Mouse (Mus musculus) kidney, adult 2 months (tissue): ENCODE data around the gene Pnpla1.
A peak's percentile ranks its signal among the peaks of the same experiment; 100 is the strongest.

Experiments used
- CTCF ChIP-seq: fragments of 200-500 bp; conservative IDR thresholded peaks from 2 replicates; pipeline ENCODE4 v1.5.1; 2011; ENCODE audit warnings: low read depth, mild to moderate bottlenecking, control low read depth, low read length, moderate library complexity, mixed read lengths; ENCODE audit not compliant: insufficient read depth, insufficient read length
- POLR2A ChIP-seq: fragments of 200-500 bp; IDR thresholded peaks from one replicate; pipeline ENCODE4 v1.6.1; 2011; ENCODE audit warnings: low read depth, low read length, control low read depth

- TF ChIP-seq POLR2A (no peak), CTCF (peak; percentile 85)
These were observed 68.2 kb downstream of the Pnpla1 start for GRCm38 (mm10) chr17:28926380-28926779.
